Mouse (Mus musculus) forebrain, embryonic 11.5 days (tissue): ENCODE measurements at regions not wholly inside any gene's neighbourhood (a gene's known extent, or its start where the extent isn't known, plus 50 kb on each side); places are given as distances from the start of the nearest gene placed in this dataset.

ENCODE experiments used
- ATAC-seq: fragments of 200-750 bp; cut with Nextera tagmentation; replicated peaks from 2 replicates; pipeline ENCODE4 v1.8.0; 2017; ENCODE audit warnings: moderate TSS enrichment; ENCODE audit not compliant: low FRiP score
- DNase-seq: peaks from one replicate; pipeline ENCODE4 v3.0.0-alpha.2; 2017; ENCODE audit warnings: low spot score
- H3K27ac ChIP-seq: fragments of 300-500 bp; sonication (generic); 2 replicates; pipeline ENCODE4 v1.5.1; 2014; ENCODE audit warnings: low read depth, low read length
- H3K27me3 ChIP-seq: fragments of 300-500 bp; sonication (generic); 2 replicates; pipeline ENCODE4 v1.6.1; 2014; ENCODE audit warnings: mild to moderate bottlenecking, low read length, mixed read lengths; ENCODE audit not compliant: control insufficient read depth, insufficient read depth
- H3K36me3 ChIP-seq: fragments of 300-500 bp; sonication (generic); 2 replicates; pipeline ENCODE4 v1.6.1; 2014; ENCODE audit warnings: mild to moderate bottlenecking, low read length, moderate library complexity, mixed read lengths; ENCODE audit not compliant: control insufficient read depth, insufficient read depth
- H3K4me1 ChIP-seq: fragments of 300-500 bp; sonication (generic); replicated peaks from 2 replicates; pipeline ENCODE4 v1.6.1; 2014; ENCODE audit warnings: low read length, mixed read lengths; ENCODE audit not compliant: control insufficient read depth, insufficient read depth
- H3K4me2 ChIP-seq: fragments of 300-500 bp; sonication (generic); 2 replicates; pipeline ENCODE4 v1.6.1; 2014; ENCODE audit warnings: low read depth, mild to moderate bottlenecking, low read length, moderate library complexity, mixed read lengths; ENCODE audit not compliant: severe bottlenecking
- H3K4me3 ChIP-seq: fragments of 300-500 bp; sonication (generic); 2 replicates; pipeline ENCODE4 v1.5.1; 2014; ENCODE audit warnings: low read depth, low read length
- H3K9ac ChIP-seq: fragments of 300-500 bp; sonication (generic); 2 replicates; pipeline ENCODE4 v1.6.1; 2014; ENCODE audit warnings: low read length
- H3K9me3 ChIP-seq: fragments of 300-500 bp; sonication (generic); 2 replicates; pipeline ENCODE4 v1.6.1; 2016; ENCODE audit warnings: low read length, mixed read lengths; ENCODE audit not compliant: control insufficient read depth
- WGBS: fragments of 180-500 bp; shearing (Covaris S2); extraction: QIAGEN DNeasy Blood & Tissue Kit; methylation state at CpG from one replicate; pipeline ENCODE4 v1.1.7; 2014; 5-methylcytosine and 5-hydroxymethylcytosine counted together

GRCm38 (mm10) chr8:26533444-26534421, 414.4 kb downstream of the Gm45692 start:
- Histone ChIP-seq H3K27ac (no peak overlapping the region), H3K4me1 (no peaks in the 10 kb centered on the region), H3K9ac (no peak overlapping the region), H3K36me3 (no peaks in the 10 kb centered on the region), H3K9me3 (no peaks in the 10 kb centered on the region), H3K27me3 (no peaks in the 10 kb centered on the region), H3K4me3 (no peak overlapping the region), H3K4me2 (no peak overlapping the region)
- 82% methylated on average over 22 of the region's 22 CpGs for WGBS
- DNase-seq (no peak), ATAC-seq (no peak)

GRCm38 (mm10) chr8:26535816-26536215, 416.5 kb downstream of the Gm45692 start:
- Histone ChIP-seq H3K9me3 (no peaks in the 10 kb centered on the region), H3K4me2 (no peak overlapping the region), H3K36me3 (no peaks in the 10 kb centered on the region), H3K27me3 (no peaks in the 10 kb centered on the region), H3K4me3 (no peak overlapping the region), H3K4me1 (no peaks in the 10 kb centered on the region), H3K27ac (no peak overlapping the region), H3K9ac (no peak overlapping the region)
- 65% methylated on average over 3 of the region's 3 CpGs for WGBS
- ATAC-seq, result no peak
- no peak for DNase-seq

GRCm38 (mm10) chr8:26553691-26554090, 423.4 kb upstream of the Zfp703 start:
- Histone ChIP-seq H3K36me3 (no peaks in the 10 kb centered on the region), H3K27ac (no peak overlapping the region), H3K9ac (no peak overlapping the region), H3K27me3 (no peaks in the 10 kb centered on the region), H3K4me2 (no peak overlapping the region), H3K4me1 (no peaks in the 10 kb centered on the region), H3K9me3 (no peaks in the 10 kb centered on the region), H3K4me3 (no peak overlapping the region)
- WGBS, result 76% methylated on average over 5 of the region's 5 CpGs
- DNase-seq (no peak), ATAC-seq (no peak)

- Histone ChIP-seq H3K27me3 (no peaks in the 10 kb centered on the region), H3K4me2 (no peak overlapping the region), H3K36me3 (no peaks in the 10 kb centered on the region), H3K27ac (no peak overlapping the region), H3K9ac (no peak overlapping the region), H3K9me3 (no peaks in the 10 kb centered on the region), H3K4me3 (no peak overlapping the region), H3K4me1 (no peaks in the 10 kb centered on the region)
- ATAC-seq (no peak), DNase-seq (no peak)
- 83% methylated on average over 5 of the region's 5 CpGs for WGBS
Observed at GRCm38 (mm10) chr8:26559196-26559595, 417.9 kb upstream of the Zfp703 start.

GRCm38 (mm10) chr8:26563151-26563550, 414.0 kb upstream of the Zfp703 start:
- ATAC-seq (no peak), DNase-seq (no peak)
- Histone ChIP-seq H3K4me2 (no peak overlapping the region), H3K4me1 (no peaks in the 10 kb centered on the region), H3K9me3 (no peaks in the 10 kb centered on the region), H3K27me3 (no peaks in the 10 kb centered on the region), H3K27ac (no peak overlapping the region), H3K4me3 (no peak overlapping the region), H3K9ac (no peak overlapping the region), H3K36me3 (no peaks in the 10 kb centered on the region)
- WGBS, result 93% methylated on average over 2 of the region's 2 CpGs

- Histone ChIP-seq H3K4me1 (no peaks in the 10 kb centered on the region), H3K4me2 (no peak overlapping the region), H3K36me3 (no peaks in the 10 kb centered on the region), H3K27me3 (no peaks in the 10 kb centered on the region), H3K4me3 (no peak overlapping the region), H3K27ac (no peak overlapping the region), H3K9ac (no peak overlapping the region), H3K9me3 (no peaks in the 10 kb centered on the region)
- ATAC-seq (no peak), DNase-seq (no peak)
- 92% methylated on average over 2 of the region's 2 CpGs for WGBS
Observed at GRCm38 (mm10) chr8:26564254-26564653, 412.9 kb upstream of the Zfp703 start.

- Histone ChIP-seq H3K9ac (no peak overlapping the region), H3K4me1 (no peaks in the 10 kb centered on the region), H3K27me3 (no peaks in the 10 kb centered on the region), H3K4me3 (no peak overlapping the region), H3K9me3 (no peaks in the 10 kb centered on the region; the same call in 1 of the 2 replicates), H3K27ac (no peak overlapping the region), H3K4me2 (no peak overlapping the region), H3K36me3 (no peaks in the 10 kb centered on the region)
- no peak for DNase-seq
- ATAC-seq, result no peak
- WGBS, result 77% methylated on average over 15 of the region's 15 CpGs
Observed at GRCm38 (mm10) chr8:26568423-26569060, 408.6 kb upstream of the Zfp703 start.

- Histone ChIP-seq H3K4me3 (no peak overlapping the region), H3K36me3 (no peaks in the 10 kb centered on the region), H3K27ac (no peak overlapping the region), H3K9me3 (no peaks in the 10 kb centered on the region), H3K27me3 (no peaks in the 10 kb centered on the region), H3K4me2 (no peak overlapping the region), H3K4me1 (no peaks in the 10 kb centered on the region), H3K9ac (no peak overlapping the region)
- ATAC-seq (no peak), DNase-seq (no peak)
- WGBS, result 68% methylated on average over 1 of the region's 1 CpGs
Observed at GRCm38 (mm10) chr8:26588841-26589240, 388.3 kb upstream of the Zfp703 start.
